Mouse (Mus musculus): ENCODE data around the gene Tmsb10. TPM values are rescaled to one million over a fixed set of nuclear protein-coding genes. Genes with fewer than 3 reads are reported as not detected.

Gene Tmsb10
- total RNA-seq, 4 experiments from 2014 or later: 69.4 to 102 (median 73.2) TPM

DNA sequence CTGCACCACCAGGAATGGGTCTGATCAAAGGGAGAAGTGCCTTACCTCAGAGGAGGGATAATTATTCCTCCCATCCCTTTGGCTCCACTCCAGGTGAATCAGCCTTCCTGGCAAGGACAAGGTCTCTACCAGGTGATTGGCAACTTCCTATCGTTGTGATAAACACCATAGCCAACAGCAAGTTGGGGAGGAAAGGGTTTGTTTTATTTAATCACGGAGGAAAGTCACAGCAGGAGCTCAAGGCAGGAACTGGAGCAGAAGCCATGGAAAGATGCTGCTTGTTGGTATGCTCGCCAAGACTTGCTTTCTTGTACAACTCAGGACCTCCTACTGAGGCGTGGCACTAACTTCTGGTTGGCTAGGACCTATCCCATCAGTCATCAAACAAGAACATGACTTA lies 47.3 kb downstream of the Tmsb10 start:
- no peak for DNase-seq (ENCODE audit: low spot score)

Other genes with a start within 250 kb of the Tmsb10 start
- gene Tcf7l1, start 169.5 kb downstream of the Tmsb10 start, total RNA-seq (2022): 1 to 10 TPM; 6.8 to 9.2 (median 7.9) TPM
- gene Kcmf1, start 58.8 kb downstream of the Tmsb10 start, total RNA-seq (2022): 100 to 1,000 TPM in 1 of 4 experiments, 10 to 100 TPM in 3; 86.4 to 102 (median 90.7) TPM